Mouse (Mus musculus) heart, postnatal 0 days (tissue): ENCODE measurements at regions not wholly inside any gene's neighbourhood (a gene's known extent, or its start where the extent isn't known, plus 50 kb on each side); places are given as distances from the start of the nearest gene placed in this dataset.

ENCODE experiments used
- CTCF ChIP-seq: IDR thresholded peaks from 2 replicates; pipeline ENCODE4 v1.5.1; 2016; ENCODE audit warnings: antibody characterized with exemption, control low read depth, low read depth
- EP300 ChIP-seq: IDR thresholded peaks from 2 replicates; pipeline ENCODE4 v1.6.1; 2016; ENCODE audit warnings: antibody characterized with exemption, low read depth

GRCm38 (mm10) chr2:133462378-133462777 is 89.6 kb upstream of the Bmp2 start:
- TF ChIP-seq EP300 = no peak
- no peak for TF ChIP-seq CTCF
